Mouse (Mus musculus): ENCODE measurements around the gene Med18. TPM values are rescaled to one million over a fixed set of nuclear protein-coding genes. Genes with fewer than 3 reads are reported as not detected.

Gene Med18
- total and polyA plus RNA-seq, 3 experiments = 13.4 to 32.9 TPM; not detected in 1

DNA sequence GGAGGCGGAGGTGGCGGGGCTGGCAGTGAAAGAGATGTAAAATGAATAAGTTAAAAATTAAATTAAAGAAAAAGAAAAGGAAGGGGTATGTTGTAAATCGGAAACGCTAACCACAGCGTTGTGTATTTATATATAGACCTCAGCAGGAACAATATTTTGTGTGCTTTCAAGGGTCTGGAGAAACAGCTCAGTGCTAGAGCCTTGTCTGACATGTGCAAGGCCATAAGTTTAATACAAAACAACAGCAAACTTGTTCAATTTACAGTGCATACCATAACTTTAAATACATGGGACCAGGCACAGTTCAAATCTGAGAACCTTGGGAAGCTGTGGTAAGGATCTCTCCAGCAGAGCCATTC lies 513 bp upstream of the Med18 start:
- H3K27me3 ChIP-seq (ENCODE audit: control insufficient read depth in 1 of 2, insufficient read depth in 2 of 2, low read length in 2 of 2) = no peaks in the 10 kb centered on the region
- H3K79me2 ChIP-seq (ENCODE audit: control insufficient read depth, insufficient read depth, low read length, poor library complexity) = peaks cover 39% of the 10 kb centered on the region
- DNase-seq (ENCODE audit: low read depth, low spot score) = no peak
- peaks cover 2 to 19% of the 10 kb centered on the region in 2 experiments; a peak in 3 of 4 replicates for H3K36me3 ChIP-seq (ENCODE audit: control insufficient read depth in 1 of 2, insufficient read depth in 2 of 2, low read length in 2 of 2)
- H3K9me3 ChIP-seq (replicated peaks; ENCODE audit: insufficient read depth, low read length) = no peaks in the 10 kb centered on the region
- H3K9ac ChIP-seq (ENCODE audit: control insufficient read depth, low read depth, low read length, poor library complexity, severe bottlenecking) = peak overlapping the region; percentile 72
- peak overlapping the region; percentile 62 to 69 for H3K4me3 ChIP-seq (ENCODE audit: control insufficient read depth in 1 of 2, insufficient read depth in 1 of 2, low read depth in 2 of 2, low read length in 2 of 2)
- peaks cover 0 to 9% of the 10 kb centered on the region in 2 experiments; a peak in 3 of 4 replicates for H3K4me1 ChIP-seq (ENCODE audit: control insufficient read depth in 1 of 2, insufficient read depth in 2 of 2, low read length in 2 of 2)
- peak overlapping the region; percentile 69 for H3K27ac ChIP-seq (ENCODE audit: control insufficient read depth, low read depth, low read length)
- TF ChIP-seq MEF2A (IDR thresholded peaks at IDR 0.05; ENCODE audit: extremely low read depth, insufficient replicate concordance, low read depth, low read length, poor library complexity, severe bottlenecking) (no peak), ZC3H11A (IDR thresholded peaks at IDR 0.05; ENCODE audit: low read depth, low read length) (peak; percentile 26; the same call in 1 of the 2 replicates), MYC (IDR thresholded peaks at IDR 0.05; ENCODE audit: low read depth, low read length) (peak; percentile 59)

DNA sequence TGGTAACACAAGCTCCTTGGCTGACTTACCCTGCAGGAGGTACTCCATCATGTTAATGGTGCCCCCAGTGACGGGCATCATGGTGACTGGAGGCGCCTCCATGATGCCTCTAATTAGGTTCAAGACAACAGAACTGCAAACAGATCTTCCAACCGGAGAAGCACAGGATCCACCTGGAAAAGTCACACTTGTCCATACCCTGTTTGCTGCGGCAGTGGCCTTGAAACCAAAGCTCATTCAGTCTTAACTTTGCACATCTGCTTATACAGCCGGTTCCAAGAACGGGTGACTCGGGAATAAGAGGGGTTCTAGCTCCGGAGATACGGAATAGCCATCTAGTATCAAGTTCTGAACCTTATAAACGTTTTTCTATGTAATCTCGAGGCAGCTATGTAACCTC lies 885 bp downstream of the Med18 start:
- H3K27me3 ChIP-seq (ENCODE audit: control insufficient read depth in 1 of 2, insufficient read depth in 2 of 2, low read length in 2 of 2) = no peaks in the 10 kb centered on the region
- H3K27ac ChIP-seq (ENCODE audit: control insufficient read depth, low read depth, low read length) = peak overlapping the region; percentile 69
- H3K9ac ChIP-seq (ENCODE audit: control insufficient read depth, low read depth, low read length, poor library complexity, severe bottlenecking) = peak overlapping the region; percentile 72
- peak overlapping the region; percentile 69 to 78 for H3K4me3 ChIP-seq (ENCODE audit: control insufficient read depth in 1 of 2, insufficient read depth in 1 of 2, low read depth in 2 of 2, low read length in 2 of 2)
- peak; percentile 56 for DNase-seq (ENCODE audit: low read depth, low spot score)
- H3K4me1 ChIP-seq (ENCODE audit: control insufficient read depth in 1 of 2, insufficient read depth in 2 of 2, low read length in 2 of 2) = peaks cover 0 to 9% of the 10 kb centered on the region in 2 experiments; a peak in 3 of 4 replicates
- TF ChIP-seq SIN3A (IDR thresholded peaks at IDR 0.05; ENCODE audit: low read length) (no peak), ETS1 (IDR thresholded peaks at IDR 0.05; ENCODE audit: low read depth, low read length) (no peak), GATA1 (IDR thresholded peaks at IDR 0.05; ENCODE audit: low read depth, low read length) (no peak), KAT2A (conservative IDR thresholded peaks at IDR 0.05; ENCODE audit: low read depth, low read length) (no peak), POLR2AphosphoS2 (IDR thresholded peaks at IDR 0.05; ENCODE audit: low read length) (no peak), HCFC1 (IDR thresholded peaks at IDR 0.05; ENCODE audit: low read depth, low read length) (no peak), JUND (IDR thresholded peaks at IDR 0.05; ENCODE audit: low read depth, low read length) (no peak), NRF1 (IDR thresholded peaks at IDR 0.05; ENCODE audit: insufficient read depth, low read depth, low read length, poor library complexity, severe bottlenecking) (no peak), E2F4 (IDR thresholded peaks at IDR 0.05; ENCODE audit: borderline replicate concordance, low read depth, low read length) (no peak), TCF12 (IDR thresholded peaks at IDR 0.05; ENCODE audit: low read depth, low read length) (no peak), ELF1 (IDR thresholded peaks at IDR 0.05; ENCODE audit: low read depth, low read length) (no peak), EP300 (IDR thresholded peaks at IDR 0.05; ENCODE audit: low read depth in 1 of 2, low read length in 2 of 2) (no peak), CTCF (IDR thresholded peaks at IDR 0.05 in 2 of 3, conservative IDR thresholded peaks at IDR 0.05 in 1 of 3; ENCODE audit: control insufficient read depth in 1 of 3, insufficient read depth in 1 of 3, low read depth in 2 of 3, low read length in 3 of 3, poor library complexity in 1 of 3, severe bottlenecking in 1 of 3) (no peak), USF2 (IDR thresholded peaks at IDR 0.05; ENCODE audit: borderline replicate concordance in 1 of 2, insufficient read depth in 1 of 2, low read depth in 1 of 2, low read length in 2 of 2) (no peak), POLR2AphosphoS5 (IDR thresholded peaks at IDR 0.05; ENCODE audit: borderline replicate concordance, low read depth, low read length) (no peak)
- H3K79me2 ChIP-seq (ENCODE audit: control insufficient read depth, insufficient read depth, low read length, poor library complexity) = peaks cover 39% of the 10 kb centered on the region
- H3K9me3 ChIP-seq (replicated peaks; ENCODE audit: insufficient read depth, low read length) = no peaks in the 10 kb centered on the region
- H3K36me3 ChIP-seq (ENCODE audit: control insufficient read depth in 1 of 2, insufficient read depth in 2 of 2, low read length in 2 of 2) = peaks cover 2 to 20% of the 10 kb centered on the region in 2 experiments; a peak in 3 of 4 replicates
